Mouse (Mus musculus) kidney, adult 10 weeks (tissue): Measurements from ENCODE around the gene Rpl38. TPM values are rescaled to one million over a fixed set of nuclear protein-coding genes. Genes with fewer than 3 reads are reported as not detected.

ENCODE experiments used
- polyA plus RNA-seq: library from polyadenylated mRNA; stranded (reverse); fragments of 350-450 nt; fragmentation: Illumina TruSeq; extraction: RNeasy Lipid Tissue Mini Kit (QIAGEN cat#74804); gene quantifications from one replicate; pipeline ENCODE4 v1.2.3, GENCODE M21; 2014; ENCODE audit warnings: low read depth, low replicate concordance

Gene Rpl38
- polyA plus RNA-seq, result 170 TPM

DNA sequence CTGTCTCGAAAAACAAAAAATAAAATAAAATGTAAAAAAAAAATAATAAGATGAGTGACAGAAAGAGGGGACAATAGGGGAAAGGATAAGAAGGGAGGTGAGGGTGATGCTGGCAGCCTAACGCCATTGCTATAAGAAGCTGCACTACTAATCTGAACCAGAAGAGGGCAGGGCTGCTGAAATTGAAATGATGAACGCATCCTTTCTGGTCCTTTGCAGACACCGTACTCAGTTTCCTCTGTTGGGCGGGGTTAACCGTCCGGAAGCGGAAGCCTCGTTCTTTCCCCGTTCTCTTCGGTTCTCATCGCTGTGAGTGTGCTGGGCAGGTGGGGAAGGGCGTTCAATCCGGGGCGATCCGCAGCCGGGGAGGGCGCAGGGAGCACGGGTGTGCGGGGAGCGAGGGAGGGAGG lies at the start of gene Rpl38:
Rpl38 (plus strand) TSS at position 224 of the 410 bp plus-strand sequence.

DNA sequence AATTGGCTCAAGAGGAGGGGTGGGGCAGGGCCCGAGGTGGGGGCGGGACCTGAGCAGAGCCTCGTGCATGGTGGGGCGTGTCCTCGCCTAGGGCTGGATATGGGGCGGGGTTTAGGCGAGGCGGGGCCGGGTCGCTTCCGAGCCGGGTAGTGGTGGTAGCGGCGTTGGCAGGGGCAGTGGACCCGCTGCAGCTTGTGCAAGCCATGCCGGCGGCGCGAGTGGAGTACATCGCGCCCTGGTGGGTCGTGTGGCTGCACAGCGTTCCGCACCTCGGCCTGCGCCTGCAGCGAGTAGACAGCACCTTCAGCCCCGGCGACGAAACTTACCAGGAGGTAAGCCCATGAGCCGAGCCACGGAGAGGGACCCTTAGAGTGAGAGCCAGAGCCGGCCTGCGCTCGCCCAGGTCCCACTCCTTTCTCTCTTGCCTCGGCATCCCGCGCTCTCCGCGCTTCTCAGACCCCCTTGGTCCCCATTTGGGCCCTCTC lies 7.1 kb downstream of the Rpl38 start, which contains the start of gene Ttyh2:
Ttyh2 (plus strand) TSS at position 91 of the 485 bp plus-strand sequence.

Other genes starting within 250 kb of the Rpl38 start
- 1.9 TPM for gene Ttyh2, start 6.9 kb downstream of the Rpl38 start, polyA plus RNA-seq
- gene Dnaic2, start 58.9 kb downstream of the Rpl38 start, polyA plus RNA-seq, result not detected
- not detected for gene Kif19a, start 96.9 kb downstream of the Rpl38 start, polyA plus RNA-seq
- gene Btbd17, start 127.4 kb downstream of the Rpl38 start, polyA plus RNA-seq, result not detected
- not detected for gene Gpr142, start 130.4 kb downstream of the Rpl38 start, polyA plus RNA-seq
- 24.3 TPM for gene Gprc5c, start 182.6 kb downstream of the Rpl38 start, polyA plus RNA-seq
- gene Cd300a, start 221.5 kb downstream of the Rpl38 start, polyA plus RNA-seq, result 0.36 TPM